Mouse (Mus musculus): ENCODE measurements around the gene Cdh12. TPM values are rescaled to one million over a fixed set of nuclear protein-coding genes. Genes with fewer than 3 reads are reported as not detected.

Cdh12 gene
- total and polyA plus RNA-seq, 3 experiments = not detected

- intact Hi-C loops (cut with DNase I) = loop anchor here (10.0 kb wide), 1 partner anchor 1280 kb away; no protein-coding TSS in a partner anchor
- TF ChIP-seq EP300 (IDR thresholded peaks at IDR 0.05; ENCODE audit: insufficient read depth, low read depth, low read length) = no peak
- TF ChIP-seq CTCF (IDR thresholded peaks at IDR 0.05) = no peak
- TF ChIP-seq POLR2A (IDR thresholded peaks at IDR 0.05; ENCODE audit: insufficient read depth, low read depth, low read length) = no peak
- WGBS = 66% methylated on average over 6 of the region's 6 CpGs
Measured at GRCm38 (mm10) chr15:21405196-21405595, 956.1 kb downstream of the Cdh12 start.

GRCm38 (mm10) chr15:21407324-21408044, 958.4 kb downstream of the Cdh12 start:
- no peak overlapping the region for H3K4me3 ChIP-seq
- TF ChIP-seq CTCF (IDR thresholded peaks at IDR 0.05) (peak; percentile 79), EP300 (IDR thresholded peaks at IDR 0.05; ENCODE audit: insufficient read depth, low read depth, low read length) (no peak)
- WGBS = 63% methylated on average over 2 of the region's 2 CpGs
- H3K4me1 ChIP-seq (ENCODE audit: control insufficient read depth, insufficient read depth, low read length) = no peaks in the 10 kb centered on the region
- H3K36me3 ChIP-seq (ENCODE audit: control insufficient read depth, insufficient read depth, low read length) = no peaks in the 10 kb centered on the region
- no peaks in the 10 kb centered on the region for H3K79me2 ChIP-seq (replicated peaks; ENCODE audit: control insufficient read depth, insufficient read depth, low read length)
- H3K27me3 ChIP-seq (ENCODE audit: control insufficient read depth, insufficient read depth, low read length) = no peaks in the 10 kb centered on the region
- H3K9ac ChIP-seq (ENCODE audit: low read depth, low read length) = no peak overlapping the region
- no peak overlapping the region for H3K27ac ChIP-seq
- DNase-seq = no peak
- intact Hi-C loops (cut with DNase I) = loop anchor here (10.0 kb wide), 1 partner anchor 1283 kb away; no protein-coding TSS in a partner anchor

More at GRCm38 (mm10) chr15:21405196-21405595, 956.1 kb downstream of the Cdh12 start:
- no peaks in the 10 kb centered on the region for H3K27me3 ChIP-seq (ENCODE audit: control insufficient read depth, insufficient read depth, low read length)
- no peak overlapping the region for H3K4me3 ChIP-seq
- H3K9ac ChIP-seq (ENCODE audit: low read depth, low read length) = no peak overlapping the region
- no peaks in the 10 kb centered on the region for H3K36me3 ChIP-seq (ENCODE audit: control insufficient read depth, insufficient read depth, low read length)
- no peaks in the 10 kb centered on the region for H3K79me2 ChIP-seq (replicated peaks; ENCODE audit: control insufficient read depth, insufficient read depth, low read length)
- H3K27ac ChIP-seq = no peak overlapping the region
- no peak for DNase-seq
- no peaks in the 10 kb centered on the region for H3K4me1 ChIP-seq (ENCODE audit: control insufficient read depth, insufficient read depth, low read length)

DNA sequence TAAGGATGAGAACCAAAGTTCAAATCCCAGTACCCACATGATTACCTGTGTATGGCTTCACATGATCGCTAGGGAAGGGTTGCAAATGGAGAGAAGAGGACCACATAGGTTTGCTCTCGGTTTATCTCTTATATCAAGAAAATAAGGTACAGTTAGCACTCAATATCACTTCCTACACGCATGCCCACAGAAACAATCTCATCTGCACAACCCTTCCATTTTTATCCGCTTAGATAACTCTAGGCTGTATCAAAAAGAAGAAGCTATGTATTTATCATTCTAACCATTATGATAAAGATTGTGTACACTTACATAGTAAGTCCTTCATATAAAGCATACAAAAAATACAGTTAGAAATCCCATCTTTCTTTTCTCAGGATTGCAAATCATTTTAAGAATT, 988.3 kb downstream of the Cdh12 start:
- no peak overlapping the region for H3K9ac ChIP-seq (ENCODE audit: low read depth, low read length)
- WGBS = 68% methylated on average over 4 of the region's 4 CpGs
- no peak for DNase-seq
- H3K4me1 ChIP-seq (ENCODE audit: control insufficient read depth, insufficient read depth, low read length) = no peaks in the 10 kb centered on the region
- no peaks in the 10 kb centered on the region for H3K79me2 ChIP-seq (replicated peaks; ENCODE audit: control insufficient read depth, insufficient read depth, low read length)
- intact Hi-C loops (cut with DNase I) = no loop called here
- no peak for TF ChIP-seq POLR2A (IDR thresholded peaks at IDR 0.05; ENCODE audit: insufficient read depth, low read depth, low read length)
- no peak for TF ChIP-seq EP300 (IDR thresholded peaks at IDR 0.05; ENCODE audit: insufficient read depth, low read depth, low read length)
- no peak for TF ChIP-seq CTCF (IDR thresholded peaks at IDR 0.05)
- no peaks in the 10 kb centered on the region for H3K27me3 ChIP-seq (ENCODE audit: control insufficient read depth, insufficient read depth, low read length)
- H3K4me3 ChIP-seq = no peak overlapping the region
- no peaks in the 10 kb centered on the region for H3K36me3 ChIP-seq (ENCODE audit: control insufficient read depth, insufficient read depth, low read length)
- no peak overlapping the region for H3K27ac ChIP-seq

GRCm38 (mm10) chr15:21437924-21438323, 988.9 kb downstream of the Cdh12 start:
- intact Hi-C loops (cut with DNase I) = no loop called here
- H3K4me3 ChIP-seq = no peak overlapping the region
- H3K79me2 ChIP-seq (replicated peaks; ENCODE audit: control insufficient read depth, insufficient read depth, low read length) = no peaks in the 10 kb centered on the region
- no peaks in the 10 kb centered on the region for H3K4me1 ChIP-seq (ENCODE audit: control insufficient read depth, insufficient read depth, low read length)
- TF ChIP-seq EP300 (IDR thresholded peaks at IDR 0.05; ENCODE audit: insufficient read depth, low read depth, low read length) (no peak), CTCF (IDR thresholded peaks at IDR 0.05) (no peak), POLR2A (IDR thresholded peaks at IDR 0.05; ENCODE audit: insufficient read depth, low read depth, low read length) (no peak)
- DNase-seq = no peak
- H3K36me3 ChIP-seq (ENCODE audit: control insufficient read depth, insufficient read depth, low read length) = no peaks in the 10 kb centered on the region
- no peak overlapping the region for H3K9ac ChIP-seq (ENCODE audit: low read depth, low read length)
- no peaks in the 10 kb centered on the region for H3K27me3 ChIP-seq (ENCODE audit: control insufficient read depth, insufficient read depth, low read length)
- H3K27ac ChIP-seq = no peak overlapping the region

DNA sequence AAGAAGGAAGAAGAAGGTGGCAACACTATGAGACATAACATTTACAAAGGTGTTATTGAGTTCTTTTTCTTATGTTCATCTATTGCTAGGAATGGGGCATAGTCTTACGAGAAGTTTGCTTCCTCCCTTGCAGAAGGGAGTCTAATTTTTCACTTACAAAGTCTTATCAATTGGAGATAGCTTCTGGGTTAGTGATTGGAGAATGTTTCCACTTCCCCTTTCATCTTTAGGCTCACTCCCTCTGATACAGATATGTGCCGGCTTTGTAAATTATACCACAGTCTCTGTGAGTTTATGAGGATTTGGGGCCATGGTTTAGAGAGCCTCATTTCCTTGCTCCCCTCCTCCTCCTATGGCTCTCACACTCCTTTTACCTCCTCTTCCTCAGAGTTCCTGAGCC, 1009.0 kb downstream of the Cdh12 start:
- H3K9ac ChIP-seq (ENCODE audit: low read depth, low read length) = no peak overlapping the region
- H3K27me3 ChIP-seq (ENCODE audit: control insufficient read depth, insufficient read depth, low read length) = no peaks in the 10 kb centered on the region
- H3K79me2 ChIP-seq (replicated peaks; ENCODE audit: control insufficient read depth, insufficient read depth, low read length) = no peaks in the 10 kb centered on the region
- no peak overlapping the region for H3K27ac ChIP-seq
- TF ChIP-seq EP300 (IDR thresholded peaks at IDR 0.05; ENCODE audit: insufficient read depth, low read depth, low read length) (no peak), POLR2A (IDR thresholded peaks at IDR 0.05; ENCODE audit: insufficient read depth, low read depth, low read length) (no peak), CTCF (IDR thresholded peaks at IDR 0.05) (no peak)
- no peak overlapping the region for H3K4me3 ChIP-seq
- no peaks in the 10 kb centered on the region for H3K36me3 ChIP-seq (ENCODE audit: control insufficient read depth, insufficient read depth, low read length)
- H3K4me1 ChIP-seq (ENCODE audit: control insufficient read depth, insufficient read depth, low read length) = no peaks in the 10 kb centered on the region
- no peak for DNase-seq
- intact Hi-C loops (cut with DNase I) = no loop called here
- 49% methylated on average over 2 of the region's 2 CpGs for WGBS

DNA sequence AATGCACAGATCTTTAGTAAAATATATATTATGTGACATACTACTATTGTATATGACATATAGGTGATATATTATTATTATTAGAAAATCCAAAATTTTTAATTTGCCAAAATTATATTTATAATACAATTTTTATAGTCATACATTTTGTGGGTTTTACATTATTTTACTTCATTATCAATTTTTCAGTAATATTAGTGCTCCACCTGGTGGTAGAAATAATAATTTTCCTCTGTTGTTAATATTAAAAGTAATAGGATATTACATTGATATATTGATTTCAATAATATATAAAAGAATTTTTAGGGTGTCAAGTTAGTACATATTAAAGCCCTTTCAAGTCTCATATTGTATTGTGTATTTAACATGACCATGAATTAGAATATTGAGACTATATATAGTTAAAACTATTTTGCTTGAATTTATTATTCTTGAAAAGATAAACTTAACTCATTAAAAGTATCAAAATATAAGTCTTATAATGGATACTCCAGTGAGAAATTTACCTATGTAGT, 1070.3 kb downstream of the Cdh12 start:
- intact Hi-C loops (cut with DNase I) = no loop called here
- DNase-seq = no peak
- Histone ChIP-seq H3K79me2 (replicated peaks; ENCODE audit: control insufficient read depth, insufficient read depth, low read length) (no peaks in the 10 kb centered on the region), H3K9ac (ENCODE audit: low read depth, low read length) (no peak overlapping the region), H3K4me1 (ENCODE audit: control insufficient read depth, insufficient read depth, low read length) (no peaks in the 10 kb centered on the region), H3K27me3 (ENCODE audit: control insufficient read depth, insufficient read depth, low read length) (no peaks in the 10 kb centered on the region), H3K36me3 (ENCODE audit: control insufficient read depth, insufficient read depth, low read length) (no peaks in the 10 kb centered on the region), H3K4me3 (no peak overlapping the region), H3K27ac (no peak overlapping the region)
- TF ChIP-seq POLR2A (IDR thresholded peaks at IDR 0.05; ENCODE audit: insufficient read depth, low read depth, low read length) = no peak
- TF ChIP-seq EP300 (IDR thresholded peaks at IDR 0.05; ENCODE audit: insufficient read depth, low read depth, low read length) = no peak
- TF ChIP-seq CTCF (IDR thresholded peaks at IDR 0.05) = peak; percentile 56
